Mouse (Mus musculus) Muller cell, postnatal 12 days (primary cell): ENCODE measurements at regions not wholly inside any gene's neighbourhood (a gene's known extent, or its start where the extent isn't known, plus 50 kb on each side); places are given as distances from the start of the nearest gene placed in this dataset.

Experiments used
- DNase-seq: peaks from one replicate; pipeline ENCODE4 v3.0.0-alpha.2; 2015; ENCODE audit errors: inconsistent ontology term

DNA sequence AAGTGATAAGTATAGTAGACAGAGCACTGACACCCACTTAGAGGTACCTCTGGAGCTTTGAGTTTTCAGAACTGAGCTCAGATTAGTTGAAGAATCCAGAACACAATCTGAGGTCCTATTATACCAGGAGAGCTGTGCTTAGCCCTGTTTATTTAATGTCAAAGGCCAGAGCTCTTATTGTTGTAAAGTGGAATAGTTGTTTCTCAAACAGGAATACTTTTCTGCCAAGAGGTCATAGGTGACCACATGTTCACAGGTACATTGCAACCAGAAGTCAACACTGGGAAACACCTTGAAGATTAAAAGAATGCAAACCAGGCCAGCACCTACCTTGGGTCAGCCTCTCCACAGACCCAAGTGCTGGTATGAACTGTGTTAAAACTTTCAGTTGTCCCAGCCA lies 291.9 kb upstream of the 4930412O13Rik start:
- DNase-seq: no peak

GRCm38 (mm10) chr2:9592531-9592930 lies 288.5 kb upstream of the 4930412O13Rik start:
- no peak for DNase-seq

GRCm38 (mm10) chr2:9593931-9594330 lies 287.1 kb upstream of the 4930412O13Rik start:
- DNase-seq: no peak

DNA sequence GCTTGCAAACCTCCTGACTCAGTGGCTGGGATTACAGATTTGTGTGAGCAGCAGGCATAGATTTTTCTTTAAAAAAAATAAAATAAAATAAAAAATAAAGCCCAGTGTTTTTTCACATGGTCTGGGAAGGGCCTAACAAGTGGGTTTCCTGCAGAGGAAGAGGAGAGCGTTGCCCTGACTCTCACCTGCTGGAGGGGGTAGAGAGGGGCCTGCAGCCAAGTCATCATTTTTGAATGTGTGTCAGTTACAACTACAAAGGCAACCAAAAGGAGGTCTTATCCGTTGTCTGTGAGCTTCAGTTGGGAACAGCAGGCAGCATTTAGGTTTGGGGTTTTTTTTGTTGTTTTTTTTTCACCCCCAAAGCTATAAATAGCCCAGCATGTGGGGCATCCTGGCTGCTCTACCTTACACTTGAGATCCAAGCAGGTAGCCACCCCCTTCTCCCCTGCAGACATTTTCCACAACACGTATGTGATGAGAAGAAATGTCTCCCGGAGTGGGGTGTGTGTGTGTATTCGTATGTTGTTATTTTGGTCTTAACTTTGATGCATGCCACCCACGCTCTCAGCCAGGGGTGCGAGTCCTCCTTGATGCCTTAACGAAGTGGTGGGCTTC lies 285.7 kb upstream of the 4930412O13Rik start:
- no peak for DNase-seq

DNA sequence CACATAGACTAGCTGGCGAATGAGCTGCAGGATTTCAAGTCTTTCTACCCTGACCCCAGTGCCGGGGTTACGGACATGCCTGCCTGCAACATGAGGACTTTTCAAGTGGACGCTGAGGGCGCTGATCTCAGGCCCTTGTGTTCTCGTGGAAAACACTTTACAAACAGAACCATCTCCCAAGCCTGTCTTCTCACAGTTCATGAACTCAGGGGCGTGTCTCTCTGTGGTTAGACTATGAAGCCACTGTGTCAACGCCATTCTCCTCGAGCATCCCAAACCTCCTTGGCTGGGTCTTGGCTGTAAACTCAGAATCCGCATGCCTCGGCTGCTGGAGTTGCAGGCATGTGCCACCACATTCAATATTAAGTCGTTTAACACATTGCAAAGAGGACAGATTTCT lies 284.9 kb upstream of the 4930412O13Rik start:
- DNase-seq: no peak

DNA sequence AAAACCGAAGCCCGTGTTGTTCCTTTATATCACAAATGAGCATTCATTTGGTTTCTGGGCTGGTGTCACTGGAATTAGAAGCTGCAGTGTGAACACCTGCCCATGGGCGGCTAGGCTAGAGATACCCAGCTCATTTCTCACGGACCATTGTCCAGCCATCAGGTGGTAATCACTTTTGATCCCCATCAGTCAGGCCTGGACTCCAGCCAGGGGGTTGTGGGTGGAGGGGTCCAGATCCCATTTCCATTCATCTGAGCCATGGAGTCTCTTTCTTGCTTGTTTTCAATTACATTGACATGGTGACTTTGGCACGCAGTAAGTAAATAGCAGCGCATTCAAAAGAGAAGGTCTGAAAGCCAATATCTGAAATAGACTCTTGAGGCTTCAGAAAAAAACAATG lies 276.1 kb upstream of the 4930412O13Rik start:
- DNase-seq: peak; percentile 41

DNA sequence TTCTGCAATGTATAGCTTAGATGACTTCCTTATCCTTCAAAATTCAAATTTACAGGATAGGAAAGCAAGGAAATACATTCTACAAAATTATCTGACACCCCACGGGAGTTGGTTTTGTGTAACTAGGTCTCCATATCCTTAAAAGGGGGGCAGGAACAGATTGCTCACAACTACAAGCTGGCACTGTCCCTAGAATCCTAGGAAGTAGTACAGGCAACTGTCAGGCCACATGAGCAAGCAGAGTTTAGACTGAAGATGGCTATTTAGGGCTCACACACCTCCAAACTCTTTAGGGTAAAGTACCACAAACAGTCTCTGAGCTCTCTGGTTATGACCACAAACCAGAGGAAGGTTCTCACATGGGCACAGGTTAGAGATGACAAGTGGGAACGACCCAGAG lies 273.5 kb upstream of the 4930412O13Rik start:
- no peak for DNase-seq

DNA sequence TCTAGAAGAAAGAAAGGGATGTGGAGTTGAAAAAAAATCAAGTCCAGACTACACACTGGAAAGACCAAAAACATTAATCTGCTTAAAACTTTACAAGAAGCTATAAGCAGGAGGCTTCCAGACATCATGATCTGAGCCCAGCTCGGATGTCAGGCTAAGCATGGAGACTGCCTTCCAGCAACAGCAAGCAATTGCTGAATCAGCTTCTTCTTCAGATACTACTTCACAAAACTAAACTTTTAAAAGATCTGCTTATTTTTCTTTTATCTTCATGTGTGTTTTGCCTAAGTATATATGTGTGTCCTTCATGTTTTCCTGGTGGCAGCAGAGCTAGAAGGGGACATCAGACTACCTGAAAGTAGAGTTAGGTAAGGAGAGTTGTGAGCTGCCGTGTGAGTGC lies 266.6 kb upstream of the 4930412O13Rik start:
- no peak for DNase-seq

DNA sequence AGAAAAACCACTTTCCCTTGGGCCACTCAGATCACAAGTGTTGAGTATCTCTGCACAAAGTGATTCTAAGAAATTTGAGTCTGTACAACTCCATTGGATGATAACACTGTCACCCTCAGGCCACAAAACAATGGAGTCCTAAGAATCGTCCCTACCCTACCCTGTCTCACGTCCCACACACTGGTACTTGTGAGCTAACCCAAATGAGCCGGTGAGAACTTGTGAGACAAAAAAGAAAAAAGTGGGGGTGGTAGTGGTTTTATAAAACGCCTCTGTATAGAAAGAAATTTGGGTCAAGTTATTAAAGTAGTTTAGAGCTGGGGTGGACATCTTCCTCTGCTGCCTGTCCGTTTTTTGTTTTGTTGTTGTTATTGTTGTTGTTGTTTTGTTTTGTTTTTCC lies 264.8 kb upstream of the 4930412O13Rik start:
- no peak for DNase-seq

DNA sequence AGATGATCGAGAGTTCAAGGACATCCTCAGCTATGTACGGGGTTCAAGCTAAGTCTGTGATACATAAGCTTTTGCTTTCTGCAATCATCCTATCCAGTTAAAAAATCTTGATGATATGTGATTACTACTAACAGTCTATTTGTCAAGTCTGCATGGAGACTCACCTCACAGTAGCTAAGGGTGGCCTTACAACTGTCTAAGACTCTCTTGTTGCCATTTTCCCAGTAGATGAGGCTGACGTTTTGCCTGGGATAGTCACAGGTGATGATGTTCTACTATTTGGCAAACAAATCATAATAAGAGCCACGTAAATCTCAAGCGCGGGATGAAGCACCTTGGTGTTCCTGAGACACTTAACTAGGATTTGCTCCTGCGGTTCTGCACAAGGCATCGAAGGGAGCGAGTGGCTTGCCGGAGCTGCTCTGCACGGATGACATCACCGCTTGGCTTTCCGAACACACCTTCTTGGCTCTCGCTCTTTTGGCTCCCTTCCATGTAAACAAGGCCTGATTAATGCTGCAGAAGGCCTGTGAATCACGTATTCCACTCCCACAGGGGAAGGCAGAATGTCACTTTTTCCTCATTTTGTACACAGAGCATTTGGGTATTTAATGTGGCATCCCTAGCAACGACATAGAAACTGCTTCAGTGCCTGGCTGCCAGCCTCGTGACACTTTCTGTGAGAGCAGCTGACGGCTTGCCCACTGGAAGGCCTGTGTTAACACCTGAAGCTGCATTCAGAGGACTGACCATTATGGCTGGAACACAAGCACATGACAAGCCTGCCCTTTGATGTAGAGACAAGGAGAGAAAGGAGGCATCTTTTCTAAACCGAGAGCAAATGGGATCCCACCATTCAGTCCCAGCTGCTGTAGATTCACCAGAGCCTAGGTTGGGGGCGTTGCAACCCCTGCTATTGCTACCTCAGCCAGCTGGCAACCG lies 260.5 kb upstream of the 4930412O13Rik start:
- DNase-seq: peak; percentile 69

DNA sequence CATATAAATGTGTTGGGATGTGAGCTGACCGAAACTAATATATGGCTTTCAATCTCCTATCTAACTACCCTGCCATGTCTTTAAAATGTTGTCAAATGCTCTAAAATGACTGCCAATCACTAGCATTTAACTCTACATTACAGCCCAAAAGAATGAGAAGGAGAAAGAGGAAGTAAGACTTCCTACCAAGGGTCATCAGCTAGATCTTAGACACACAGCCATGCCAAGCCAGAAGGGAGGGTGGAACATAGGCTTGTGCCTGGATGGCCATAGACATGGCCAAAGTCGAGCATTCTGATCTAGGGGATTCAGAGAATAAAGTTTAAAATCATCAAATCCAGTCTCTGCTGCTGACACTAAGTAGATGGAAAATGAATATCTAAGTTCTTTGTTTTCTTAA lies 257.4 kb upstream of the 4930412O13Rik start:
- no peak for DNase-seq

- no peak for DNase-seq
Observed at GRCm38 (mm10) chr2:9628026-9628425, 253.0 kb upstream of the 4930412O13Rik start.

GRCm38 (mm10) chr2:9632719-9633446 lies 248.2 kb upstream of the 4930412O13Rik start:
- peak; percentile 26 for DNase-seq

DNA sequence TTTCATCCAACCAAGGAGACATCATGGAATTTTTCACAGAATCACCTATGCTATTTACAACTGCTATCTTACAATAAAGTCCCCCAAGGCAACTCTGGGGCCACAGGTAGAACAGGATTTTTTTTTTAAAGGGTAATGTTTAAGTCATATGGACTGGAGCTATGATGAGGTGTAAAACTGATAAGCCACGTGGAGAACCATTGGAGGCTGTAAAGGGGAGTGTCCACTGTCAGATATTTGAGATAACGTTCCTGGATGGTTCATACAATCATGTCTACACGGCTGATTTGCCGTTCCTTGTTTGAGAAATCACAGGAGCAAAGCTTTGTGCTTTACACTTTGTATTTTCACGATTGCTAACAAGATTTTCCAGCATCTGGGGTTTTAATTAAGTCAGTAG lies 241.8 kb upstream of the 4930412O13Rik start:
- no peak for DNase-seq

GRCm38 (mm10) chr2:9641629-9642028 lies 239.4 kb upstream of the 4930412O13Rik start:
- no peak for DNase-seq

DNA sequence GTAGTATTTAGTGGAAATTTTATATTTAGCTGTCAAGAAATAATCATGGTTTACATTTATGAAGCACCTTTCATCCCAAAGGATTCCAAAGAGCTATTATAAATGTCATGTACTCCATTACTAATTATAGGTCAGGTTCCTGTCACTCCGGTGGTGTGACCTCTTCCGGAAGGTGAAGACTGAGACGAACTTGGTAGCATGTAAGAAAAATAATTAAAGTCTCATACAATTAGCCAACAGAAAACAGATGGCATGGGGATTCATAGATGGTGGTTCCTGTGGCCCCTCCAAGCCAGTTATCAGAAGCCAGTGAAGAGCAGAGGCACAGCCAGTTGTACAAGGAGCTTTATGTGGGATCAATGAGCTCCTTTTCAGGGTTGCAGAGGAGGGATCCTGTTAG lies 238.6 kb upstream of the 4930412O13Rik start:
- no peak for DNase-seq

GRCm38 (mm10) chr2:9646466-9646865 lies 234.6 kb upstream of the 4930412O13Rik start:
- DNase-seq: no peak

- DNase-seq: no peak
Observed at GRCm38 (mm10) chr2:9646963-9647362, 234.1 kb upstream of the 4930412O13Rik start.

DNA sequence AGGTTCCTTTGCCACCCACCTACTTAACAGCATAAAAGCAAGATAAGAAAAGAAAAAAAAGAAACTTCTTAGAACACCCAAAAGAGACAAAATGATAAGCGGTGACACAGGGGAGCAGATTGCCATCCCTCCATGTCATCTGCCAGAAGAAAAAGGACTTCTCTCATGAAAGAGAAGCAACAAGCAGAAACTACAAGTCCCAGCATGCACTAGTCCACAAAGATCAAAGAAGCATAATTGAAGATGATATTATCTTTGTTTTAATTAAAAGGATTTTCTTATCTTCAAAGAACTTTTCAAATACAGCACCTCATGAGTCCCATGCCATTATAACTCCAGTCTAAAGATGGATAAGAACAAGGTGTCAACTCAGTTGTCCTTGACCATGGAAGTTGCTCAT lies 231.0 kb upstream of the 4930412O13Rik start:
- DNase-seq: no peak

- DNase-seq: no peak
Observed at GRCm38 (mm10) chr2:9658880-9659279, 222.2 kb upstream of the 4930412O13Rik start.

GRCm38 (mm10) chr2:9669621-9670020 lies 211.4 kb upstream of the 4930412O13Rik start:
- DNase-seq: no peak

- no peak for DNase-seq
Observed at GRCm38 (mm10) chr2:9681691-9682152, 199.3 kb upstream of the 4930412O13Rik start.
